Mouse (Mus musculus): ENCODE results near the gene Bmf.

DNA sequence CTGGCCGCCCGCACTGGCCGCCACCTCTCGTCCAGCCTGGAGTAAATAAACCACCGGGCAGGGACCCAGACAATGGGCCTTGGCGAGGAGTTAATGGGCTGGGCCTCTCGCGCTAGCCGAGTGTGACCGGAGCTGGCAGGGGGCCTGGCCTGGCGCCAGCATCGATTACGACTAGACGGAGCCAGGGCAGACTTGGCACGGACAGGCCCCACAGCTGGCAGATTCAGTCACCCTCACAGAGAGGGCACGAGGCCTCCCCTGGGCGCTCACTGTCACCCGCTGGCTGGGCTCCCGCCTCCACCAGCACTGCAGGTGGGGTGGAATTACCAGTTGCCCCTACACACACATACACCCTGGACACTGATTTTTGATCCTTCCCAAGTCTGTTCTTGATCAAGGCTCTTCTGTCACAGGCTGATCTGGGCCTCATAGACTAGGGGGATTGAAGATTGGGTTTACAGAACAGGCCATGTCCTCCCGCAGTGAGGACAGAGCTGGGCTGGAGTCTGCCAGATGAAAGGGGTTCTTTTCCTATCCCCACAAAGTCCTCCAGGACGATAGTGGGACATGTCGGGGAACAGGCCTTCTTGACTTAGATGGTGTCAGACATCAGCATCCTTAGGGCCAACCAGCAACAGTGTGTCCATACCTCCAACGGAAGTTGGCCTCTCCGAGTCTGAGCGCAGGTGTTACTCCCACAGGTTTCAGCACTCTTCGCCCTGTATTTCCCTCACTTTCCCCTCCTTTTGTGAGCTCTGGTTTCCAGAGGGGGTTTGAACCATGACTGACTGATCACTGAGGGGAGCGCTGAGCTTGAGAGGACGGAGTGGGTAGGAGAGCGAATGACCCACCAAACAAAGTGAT is 38.8 kb downstream of the Bmf start:
- TF ChIP-seq CTCF (conservative IDR thresholded peaks at IDR 0.05; ENCODE audit: low read length) (no peak), POU5F1 (IDR thresholded peaks at IDR 0.05; ENCODE audit: borderline replicate concordance, low read length) (no peak)

All from E14TG2a.4 (cell line).